Mouse (Mus musculus): ENCODE measurements around the gene Plet1. TPM values are rescaled to one million over a fixed set of nuclear protein-coding genes. Genes with fewer than 3 reads are reported as not detected.

The Plet1 gene
- total and polyA plus RNA-seq, 3 experiments, result 0.08 TPM; not detected in 2

- no peaks in the 10 kb centered on the region for H3K36me3 ChIP-seq (replicated peaks)
- no peak for DNase-seq (ENCODE audit: low spot score)
- H3K9me3 ChIP-seq (replicated peaks), result no peaks in the 10 kb centered on the region
- TF ChIP-seq TAL1 (conservative IDR thresholded peaks at IDR 0.05; ENCODE audit: low read depth, low read length) (no peak), CTCF (IDR thresholded peaks at IDR 0.05; ENCODE audit: low read depth, low read length) (no peak), POLR2AphosphoS5 (IDR thresholded peaks at IDR 0.05; ENCODE audit: insufficient replicate concordance, low read depth, low read length) (no peak), GATA2 (IDR thresholded peaks at IDR 0.05; ENCODE audit: borderline replicate concordance, low read depth, low read length) (no peak), GATA1 (IDR thresholded peaks at IDR 0.05; ENCODE audit: borderline replicate concordance, low read length) (no peak)
- ATAC-seq (ENCODE audit: extremely low read depth, insufficient number of reproducible peaks, low FRiP score, poor library complexity, severe bottlenecking), result no peak
- H3K4me1 ChIP-seq (ENCODE audit: insufficient read depth, low read depth, low read length), result no peaks in the 10 kb centered on the region
- peaks cover 8% of the 10 kb centered on the region; the same call in 1 of the 2 replicates for H3K27me3 ChIP-seq (ENCODE audit: insufficient read depth, low read length)
- no peak overlapping the region for H3K4me3 ChIP-seq (ENCODE audit: low read depth, low read length)
Measured at GRCm38 (mm10) chr9:50547859-50548478, 53.6 kb downstream of the Plet1 start.

- DNase-seq (ENCODE audit: low spot score) (no peak), ATAC-seq (ENCODE audit: extremely low read depth, insufficient number of reproducible peaks, low FRiP score, poor library complexity, severe bottlenecking) (no peak)
- Histone ChIP-seq H3K4me1 (ENCODE audit: insufficient read depth, low read depth, low read length) (no peaks in the 10 kb centered on the region), H3K4me3 (ENCODE audit: low read depth, low read length) (no peak overlapping the region), H3K9me3 (replicated peaks) (no peaks in the 10 kb centered on the region), H3K36me3 (replicated peaks) (no peaks in the 10 kb centered on the region), H3K27me3 (ENCODE audit: insufficient read depth, low read length) (peaks cover 8% of the 10 kb centered on the region; the same call in 1 of the 2 replicates)
- TF ChIP-seq GATA2 (IDR thresholded peaks at IDR 0.05; ENCODE audit: borderline replicate concordance, low read depth, low read length) (no peak), GATA1 (IDR thresholded peaks at IDR 0.05; ENCODE audit: borderline replicate concordance, low read length) (no peak), CTCF (IDR thresholded peaks at IDR 0.05; ENCODE audit: low read depth, low read length) (no peak), TAL1 (conservative IDR thresholded peaks at IDR 0.05; ENCODE audit: low read depth, low read length) (no peak), POLR2AphosphoS5 (IDR thresholded peaks at IDR 0.05; ENCODE audit: insufficient replicate concordance, low read depth, low read length) (no peak)
Measured at GRCm38 (mm10) chr9:50548936-50549335, 54.6 kb downstream of the Plet1 start.

GRCm38 (mm10) chr9:50552206-50552605 is 57.9 kb downstream of the Plet1 start:
- Histone ChIP-seq H3K36me3 (replicated peaks) (no peaks in the 10 kb centered on the region), H3K4me1 (ENCODE audit: insufficient read depth, low read depth, low read length) (no peaks in the 10 kb centered on the region), H3K27me3 (ENCODE audit: insufficient read depth, low read length) (peaks cover 12% of the 10 kb centered on the region; the same call in 1 of the 2 replicates), H3K4me3 (ENCODE audit: low read depth, low read length) (no peak overlapping the region), H3K9me3 (replicated peaks) (no peaks in the 10 kb centered on the region)
- no peak for ATAC-seq (ENCODE audit: extremely low read depth, insufficient number of reproducible peaks, low FRiP score, poor library complexity, severe bottlenecking)
- TF ChIP-seq CTCF (IDR thresholded peaks at IDR 0.05; ENCODE audit: low read depth, low read length), result no peak
- TF ChIP-seq TAL1 (conservative IDR thresholded peaks at IDR 0.05; ENCODE audit: low read depth, low read length), result no peak
- no peak for TF ChIP-seq GATA2 (IDR thresholded peaks at IDR 0.05; ENCODE audit: borderline replicate concordance, low read depth, low read length)
- no peak for TF ChIP-seq GATA1 (IDR thresholded peaks at IDR 0.05; ENCODE audit: borderline replicate concordance, low read length)
- TF ChIP-seq POLR2AphosphoS5 (IDR thresholded peaks at IDR 0.05; ENCODE audit: insufficient replicate concordance, low read depth, low read length), result no peak
- DNase-seq (ENCODE audit: low spot score), result no peak

DNA sequence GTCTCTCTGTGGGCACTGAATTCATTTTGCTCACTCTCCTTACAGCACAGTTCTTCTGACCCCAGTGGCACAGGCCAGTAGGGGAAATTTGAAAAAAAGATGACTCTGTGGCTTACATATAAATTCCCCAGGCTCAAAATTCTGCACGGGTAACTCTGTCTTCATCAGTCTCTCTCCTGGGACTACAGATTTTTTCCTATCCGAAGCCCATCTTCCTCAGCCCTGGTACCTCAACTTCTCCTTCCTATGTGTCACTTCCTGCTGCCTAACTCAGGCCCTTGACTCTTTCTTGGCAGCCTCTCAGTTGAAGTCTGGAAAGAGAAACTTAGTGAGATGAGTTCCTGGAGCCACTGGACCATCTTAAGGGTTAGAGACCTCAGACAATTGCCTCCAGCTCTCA is 59.2 kb downstream of the Plet1 start:
- ATAC-seq (ENCODE audit: extremely low read depth, insufficient number of reproducible peaks, low FRiP score, poor library complexity, severe bottlenecking), result no peak
- Histone ChIP-seq H3K4me1 (ENCODE audit: insufficient read depth, low read depth, low read length) (no peaks in the 10 kb centered on the region), H3K4me3 (ENCODE audit: low read depth, low read length) (no peak overlapping the region), H3K9me3 (replicated peaks) (no peaks in the 10 kb centered on the region), H3K27me3 (ENCODE audit: insufficient read depth, low read length) (peaks cover 12% of the 10 kb centered on the region; the same call in 1 of the 2 replicates), H3K36me3 (replicated peaks) (no peaks in the 10 kb centered on the region)
- TF ChIP-seq TAL1 (conservative IDR thresholded peaks at IDR 0.05; ENCODE audit: low read depth, low read length), result no peak
- TF ChIP-seq POLR2AphosphoS5 (IDR thresholded peaks at IDR 0.05; ENCODE audit: insufficient replicate concordance, low read depth, low read length), result no peak
- TF ChIP-seq CTCF (IDR thresholded peaks at IDR 0.05; ENCODE audit: low read depth, low read length), result no peak
- TF ChIP-seq GATA1 (IDR thresholded peaks at IDR 0.05; ENCODE audit: borderline replicate concordance, low read length), result no peak
- DNase-seq (ENCODE audit: low spot score), result no peak

DNA sequence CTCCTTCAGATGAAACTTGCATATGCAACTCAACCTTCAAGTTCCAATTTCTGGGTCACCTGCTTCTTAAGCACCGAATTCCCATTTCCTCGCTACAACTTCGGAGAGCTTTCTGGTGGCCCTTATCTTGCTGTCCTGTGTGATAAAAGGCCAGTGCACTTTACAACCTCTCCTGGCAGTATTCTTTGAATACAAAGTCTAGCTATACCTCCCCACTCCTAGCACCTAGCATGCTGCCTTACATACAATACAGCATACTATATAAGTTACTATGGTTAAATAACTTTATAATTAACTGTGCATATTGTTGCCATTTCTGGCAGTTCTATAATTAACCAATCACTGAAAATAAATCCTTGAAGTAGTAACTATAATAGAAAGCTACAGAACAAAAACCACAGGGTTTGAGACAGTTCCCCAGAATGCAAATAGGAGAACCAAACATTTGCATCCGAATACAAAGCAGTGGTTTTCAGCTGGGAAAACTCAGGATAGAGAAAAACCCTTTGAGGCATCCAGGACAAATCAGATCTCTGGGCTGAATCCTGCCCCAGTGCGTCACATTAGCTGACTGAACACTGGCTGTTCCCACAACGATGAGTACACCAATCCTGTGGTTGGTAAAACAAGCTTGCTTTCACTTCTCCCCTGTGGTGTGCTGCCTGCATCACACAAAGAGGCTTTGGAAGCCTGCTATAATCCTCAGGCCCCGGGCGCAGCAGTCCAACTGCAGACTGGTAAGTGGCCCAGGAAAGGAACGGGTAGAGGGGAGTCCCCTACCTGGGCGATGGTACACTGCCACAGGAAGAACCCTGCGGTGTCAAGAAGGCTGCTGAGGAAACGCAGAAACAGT is 60.1 kb downstream of the Plet1 start, which contains the start of gene Il18:
Gene Il18, plus strand, starts transcription at position 587 of the 853 bp plus-strand sequence.
- DNase-seq (ENCODE audit: low spot score), result no peak

DNA sequence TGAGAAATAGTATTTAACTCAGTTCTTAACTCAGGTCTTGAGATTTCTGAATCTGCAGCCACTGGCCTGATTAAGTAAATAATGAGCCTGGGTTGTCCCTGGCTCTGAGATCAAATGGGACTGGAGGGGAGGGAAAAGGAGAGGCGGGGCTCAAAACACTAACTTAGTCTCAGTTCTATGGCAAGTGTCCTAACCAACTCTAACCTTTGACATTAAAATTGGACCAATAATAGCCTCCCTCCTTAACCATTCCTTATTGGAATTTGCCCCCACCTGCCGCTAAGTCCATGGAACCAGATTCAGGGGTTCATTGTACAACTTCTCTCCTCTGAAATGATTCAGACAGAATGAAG is 60.7 kb downstream of the Plet1 start, which contains the start of gene Bco2:
Gene Bco2, minus strand, starts transcription at position 88 of the 353 bp plus-strand sequence.
- no peaks in the 10 kb centered on the region for H3K9me3 ChIP-seq (replicated peaks)
- no peaks in the 10 kb centered on the region for H3K36me3 ChIP-seq (replicated peaks)
- no peak for TF ChIP-seq POLR2AphosphoS5 (IDR thresholded peaks at IDR 0.05; ENCODE audit: insufficient replicate concordance, low read depth, low read length)
- TF ChIP-seq GATA2 (IDR thresholded peaks at IDR 0.05; ENCODE audit: borderline replicate concordance, low read depth, low read length), result no peak
- TF ChIP-seq CTCF (IDR thresholded peaks at IDR 0.05; ENCODE audit: low read depth, low read length), result no peak
- no peak for TF ChIP-seq TAL1 (conservative IDR thresholded peaks at IDR 0.05; ENCODE audit: low read depth, low read length)
- DNase-seq (ENCODE audit: low spot score) (no peak), ATAC-seq (ENCODE audit: extremely low read depth, insufficient number of reproducible peaks, low FRiP score, poor library complexity, severe bottlenecking) (no peak)
- H3K4me3 ChIP-seq (ENCODE audit: low read depth, low read length), result no peak within 1 kb of the TSS
- peaks cover 12% of the 10 kb centered on the region; the same call in 1 of the 2 replicates for H3K27me3 ChIP-seq (ENCODE audit: insufficient read depth, low read length)
- H3K4me1 ChIP-seq (ENCODE audit: insufficient read depth, low read depth, low read length), result no peaks in the 10 kb centered on the region

More for the DNA sequence above, 60.1 kb downstream of the Plet1 start, which contains the start of gene Il18:
- Histone ChIP-seq H3K4me1 (ENCODE audit: insufficient read depth, low read depth, low read length) (no peaks in the 10 kb centered on the region), H3K9me3 (replicated peaks) (no peaks in the 10 kb centered on the region), H3K36me3 (replicated peaks) (no peaks in the 10 kb centered on the region), H3K27me3 (ENCODE audit: insufficient read depth, low read length) (peaks cover 12% of the 10 kb centered on the region; the same call in 1 of the 2 replicates), H3K4me3 (ENCODE audit: low read depth, low read length) (no peak within 1 kb of the TSS)
- ATAC-seq (ENCODE audit: extremely low read depth, insufficient number of reproducible peaks, low FRiP score, poor library complexity, severe bottlenecking), result no peak
- TF ChIP-seq GATA2 (IDR thresholded peaks at IDR 0.05; ENCODE audit: borderline replicate concordance, low read depth, low read length) (no peak), GATA1 (IDR thresholded peaks at IDR 0.05; ENCODE audit: borderline replicate concordance, low read length) (no peak), CTCF (IDR thresholded peaks at IDR 0.05; ENCODE audit: low read depth, low read length) (no peak), POLR2AphosphoS5 (IDR thresholded peaks at IDR 0.05; ENCODE audit: insufficient replicate concordance, low read depth, low read length) (no peak), TAL1 (conservative IDR thresholded peaks at IDR 0.05; ENCODE audit: low read depth, low read length) (no peak)

Other genes starting within 250 kb of the Plet1 start
- gene Rpl10-ps3, start 149.6 kb upstream of the Plet1 start, total RNA-seq (2014; fragmentation: Nextera tagmentation), result 413 and 549 TPM in 2 replicates
- gene Rpl10-ps3, start 149.6 kb upstream of the Plet1 start, total RNA-seq (2017), result 205 and 318 TPM in 2 replicates
- 26.8 and 29.1 TPM in 2 replicates for gene Rpl10-ps3, start 149.6 kb upstream of the Plet1 start, polyA plus RNA-seq (2012)
- 43.9 and 48.2 TPM in 2 replicates for gene Pts, start 34.2 kb downstream of the Plet1 start, total RNA-seq (2014; fragmentation: Nextera tagmentation)
- 52.3 and 59.4 TPM in 2 replicates for gene Pts, start 34.2 kb downstream of the Plet1 start, total RNA-seq (2017)
- gene Pts, start 34.2 kb downstream of the Plet1 start, polyA plus RNA-seq (2012), result 7.1 and 14.6 TPM in 2 replicates
- not detected in 2 replicates for gene Il18, start 60.3 kb downstream of the Plet1 start, total RNA-seq (2014; fragmentation: Nextera tagmentation)
- gene Il18, start 60.3 kb downstream of the Plet1 start, total RNA-seq (2017), result not detected in 2 replicates
- gene Il18, start 60.3 kb downstream of the Plet1 start, polyA plus RNA-seq (2012), result not detected in 2 replicates
- 0.34 TPM in 1 of 2 replicates, not detected in the other for gene Bco2, start 60.7 kb downstream of the Plet1 start, total RNA-seq (2014; fragmentation: Nextera tagmentation)
- 0.11 TPM in 1 of 2 replicates, not detected in the other for gene Bco2, start 60.7 kb downstream of the Plet1 start, total RNA-seq (2017)
- not detected in 2 replicates for gene Bco2, start 60.7 kb downstream of the Plet1 start, polyA plus RNA-seq (2012)
- gene Tex12, start 66.8 kb downstream of the Plet1 start, total RNA-seq (2014; fragmentation: Nextera tagmentation), result not detected in 2 replicates
- not detected in 2 replicates for gene Tex12, start 66.8 kb downstream of the Plet1 start, total RNA-seq (2017)
- not detected in 2 replicates for gene Tex12, start 66.8 kb downstream of the Plet1 start, polyA plus RNA-seq (2012)
- gene Sdhd, start 109.3 kb downstream of the Plet1 start, total RNA-seq (2014; fragmentation: Nextera tagmentation), result 103 and 109 TPM in 2 replicates
- 267 and 296 TPM in 2 replicates for gene Sdhd, start 109.3 kb downstream of the Plet1 start, total RNA-seq (2017)
- 32.3 and 45.2 TPM in 2 replicates for gene Sdhd, start 109.3 kb downstream of the Plet1 start, polyA plus RNA-seq (2012)
- 88.9 and 111 TPM in 2 replicates for gene Timm8b, start 109.4 kb downstream of the Plet1 start, total RNA-seq (2014; fragmentation: Nextera tagmentation)
- 353 and 447 TPM in 2 replicates for gene Timm8b, start 109.4 kb downstream of the Plet1 start, total RNA-seq (2017)
- 11.1 and 14.8 TPM in 2 replicates for gene Timm8b, start 109.4 kb downstream of the Plet1 start, polyA plus RNA-seq (2012)
- 3.6 and 3.7 TPM in 2 replicates for gene Pih1d2, start 122.8 kb downstream of the Plet1 start, total RNA-seq (2014; fragmentation: Nextera tagmentation)
- gene Pih1d2, start 122.8 kb downstream of the Plet1 start, total RNA-seq (2017), result 2.5 and 6.5 TPM in 2 replicates
- gene Pih1d2, start 122.8 kb downstream of the Plet1 start, polyA plus RNA-seq (2012), result 0.39 and 0.41 TPM in 2 replicates
- 45.5 and 49.7 TPM in 2 replicates for gene Nkapd1, start 122.9 kb downstream of the Plet1 start, total RNA-seq (2014; fragmentation: Nextera tagmentation)
- 24.6 and 31.0 TPM in 2 replicates for gene Nkapd1, start 122.9 kb downstream of the Plet1 start, total RNA-seq (2017)
- gene Nkapd1, start 122.9 kb downstream of the Plet1 start, polyA plus RNA-seq (2012), result 8.0 and 9.7 TPM in 2 replicates
- 60.6 and 61.3 TPM in 2 replicates for gene Dlat, start 165.3 kb downstream of the Plet1 start, total RNA-seq (2014; fragmentation: Nextera tagmentation)
- gene Dlat, start 165.3 kb downstream of the Plet1 start, total RNA-seq (2017), result 55.2 and 60.0 TPM in 2 replicates
- gene Dlat, start 165.3 kb downstream of the Plet1 start, polyA plus RNA-seq (2012), result 36.1 and 47.2 TPM in 2 replicates
- gene Dixdc1, start 245.0 kb downstream of the Plet1 start, total RNA-seq (2014; fragmentation: Nextera tagmentation), result not detected in 2 replicates
- gene Dixdc1, start 245.0 kb downstream of the Plet1 start, total RNA-seq (2017), result under 0.01 and 0.27 TPM in 2 replicates
- not detected in 2 replicates for gene Dixdc1, start 245.0 kb downstream of the Plet1 start, polyA plus RNA-seq (2012)